Mouse (Mus musculus): ENCODE data around the gene Creb3l2. TPM values are rescaled to one million over a fixed set of nuclear protein-coding genes. Genes with fewer than 3 reads are reported as not detected.

Gene Creb3l2
- 33.5 and 36.3 TPM in 2 replicates for polyA plus RNA-seq (2016; fragmentation: Nextera tagmentation; extraction: Ambion mirVana)

DNA sequence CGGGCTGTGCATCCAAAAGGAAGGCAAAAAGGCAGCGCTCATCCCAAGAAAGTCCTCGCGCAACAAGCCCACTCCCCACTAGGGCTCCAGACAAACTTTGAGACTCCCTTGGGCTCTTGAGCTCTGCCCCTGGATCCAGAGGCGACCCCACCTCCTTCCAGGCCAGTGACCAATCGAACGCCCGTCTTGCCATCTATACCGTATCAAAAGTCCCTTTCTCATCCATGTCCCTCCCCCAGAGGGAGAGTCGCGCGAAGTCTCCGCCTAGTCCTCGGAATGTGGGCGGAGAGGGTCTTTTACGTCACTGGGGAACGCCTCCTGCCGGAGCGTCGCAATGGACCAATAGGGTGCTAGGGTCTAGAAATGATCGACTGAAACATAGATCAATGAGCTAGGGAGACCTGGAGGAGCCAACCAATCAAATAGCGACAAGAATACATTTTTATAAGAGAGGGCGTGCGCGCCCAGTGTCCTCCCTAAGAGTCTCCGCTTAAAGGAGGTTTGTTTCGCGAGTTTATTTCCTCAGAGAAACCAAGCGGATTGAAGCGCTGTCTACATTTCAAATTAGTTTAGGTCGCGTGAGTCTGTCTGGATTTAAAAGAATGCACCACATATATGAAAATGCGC lies at the start of gene Creb3l2:
Gene Creb3l2, minus strand, starts transcription at position 106 of the 627 bp plus-strand sequence.
- no peaks in the 10 kb centered on the region; the same call in 1 of the 2 replicates for H3K9me3 ChIP-seq
- peak within 1 kb of the TSS; percentile 96 for H3K4me3 ChIP-seq
- H3K27me3 ChIP-seq (ENCODE audit: insufficient read depth, poor library complexity, severe bottlenecking) = no peaks in the 10 kb centered on the region
- peak; percentile 99 for DNase-seq (ENCODE audit: low spot score)
- WGBS = under 1% methylated on average over 33 of the region's 33 CpGs
- H3K36me3 ChIP-seq = peaks cover 8% of the 10 kb centered on the region; the same call in 1 of the 2 replicates
- H3K27ac ChIP-seq = peak within 1 kb of the TSS; percentile 97
- peaks cover 33% of the 10 kb centered on the region for H3K4me1 ChIP-seq

DNA sequence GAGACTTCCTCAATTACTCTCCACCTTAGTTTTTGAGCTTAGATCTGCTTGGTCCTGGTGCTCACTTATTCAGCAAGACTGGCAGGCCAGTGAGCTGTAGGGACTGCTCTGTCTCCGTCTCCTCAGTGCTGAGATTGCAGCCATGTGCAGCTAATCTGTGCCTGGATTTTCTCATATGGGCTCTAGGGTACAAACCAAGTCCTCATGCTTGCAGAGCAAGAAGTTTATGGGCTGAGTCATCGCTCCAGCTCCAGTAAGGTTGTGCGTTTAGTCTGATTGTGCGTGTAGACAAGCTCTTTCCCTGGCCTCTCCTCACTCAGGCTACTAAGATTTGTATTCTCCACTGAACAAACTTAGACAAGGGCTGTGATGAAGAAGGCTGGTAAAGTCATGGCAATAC lies 44.6 kb upstream of the Creb3l2 start:
- H3K4me3 ChIP-seq = no peak overlapping the region
- DNase-seq (ENCODE audit: low spot score) = no peak
- WGBS = 60% methylated on average over 4 of the region's 4 CpGs

DNA sequence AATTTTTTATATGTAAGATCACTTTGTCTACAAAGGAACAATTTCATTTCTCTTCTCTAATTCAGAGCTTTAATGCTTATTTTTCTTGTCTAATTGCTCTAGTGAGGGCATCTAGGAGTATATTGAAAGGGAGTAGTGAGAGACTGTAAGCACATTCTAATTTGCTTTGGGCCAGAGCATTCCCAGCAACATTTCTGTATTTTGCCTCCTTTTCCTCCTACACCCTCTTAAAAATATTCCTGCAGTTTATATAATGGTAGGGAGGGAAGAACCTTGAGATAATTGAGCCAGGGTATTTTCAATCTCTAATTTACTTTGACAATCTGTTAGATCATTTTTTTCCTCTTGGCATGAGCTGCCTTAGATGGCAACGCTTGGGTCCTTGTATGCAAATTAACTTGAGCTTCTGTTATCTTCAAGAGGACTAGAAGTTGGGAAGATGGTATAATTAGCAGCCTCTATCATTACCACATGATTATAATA lies 42.7 kb upstream of the Creb3l2 start:
- Histone ChIP-seq H3K36me3 (no peaks in the 10 kb centered on the region), H3K27ac (no peak overlapping the region), H3K9me3 (no peaks in the 10 kb centered on the region), H3K4me1 (no peaks in the 10 kb centered on the region), H3K27me3 (ENCODE audit: insufficient read depth, poor library complexity, severe bottlenecking) (no peaks in the 10 kb centered on the region), H3K4me3 (no peak overlapping the region)
- no peak for DNase-seq (ENCODE audit: low spot score)
- WGBS = 59% methylated on average over 1 of the region's 1 CpGs

More for the DNA sequence above, 44.6 kb upstream of the Creb3l2 start:
- H3K27ac ChIP-seq = no peak overlapping the region
- H3K27me3 ChIP-seq (ENCODE audit: insufficient read depth, poor library complexity, severe bottlenecking) = no peaks in the 10 kb centered on the region
- no peaks in the 10 kb centered on the region for H3K4me1 ChIP-seq
- H3K36me3 ChIP-seq = no peaks in the 10 kb centered on the region
- H3K9me3 ChIP-seq = no peaks in the 10 kb centered on the region

DNA sequence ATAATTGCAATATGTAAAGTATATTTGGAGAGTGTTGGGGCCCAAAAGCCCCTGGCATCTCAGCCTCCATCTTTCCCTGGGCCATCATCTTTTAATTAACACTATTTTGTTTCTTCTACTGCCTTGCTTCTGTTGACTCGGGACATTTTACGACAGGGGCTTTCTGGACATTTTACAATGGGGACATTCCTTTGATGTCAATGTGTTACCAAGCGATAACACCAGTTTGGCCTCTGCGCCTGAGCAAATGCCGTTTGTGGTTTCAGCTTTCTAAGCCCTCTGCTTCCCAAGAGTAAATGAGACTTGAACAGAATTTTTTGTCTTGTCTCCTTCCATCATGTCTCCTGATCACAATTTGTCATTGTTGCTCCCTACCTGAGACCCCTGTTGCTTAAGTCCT lies 41.3 kb upstream of the Creb3l2 start:
- H3K27me3 ChIP-seq (ENCODE audit: insufficient read depth, poor library complexity, severe bottlenecking) = no peaks in the 10 kb centered on the region
- H3K4me1 ChIP-seq = no peaks in the 10 kb centered on the region
- 59% methylated on average over 5 of the region's 5 CpGs for WGBS
- DNase-seq (ENCODE audit: low spot score) = no peak
- H3K4me3 ChIP-seq = no peak overlapping the region
- H3K27ac ChIP-seq = no peak overlapping the region
- no peaks in the 10 kb centered on the region for H3K36me3 ChIP-seq
- H3K9me3 ChIP-seq = no peaks in the 10 kb centered on the region

DNA sequence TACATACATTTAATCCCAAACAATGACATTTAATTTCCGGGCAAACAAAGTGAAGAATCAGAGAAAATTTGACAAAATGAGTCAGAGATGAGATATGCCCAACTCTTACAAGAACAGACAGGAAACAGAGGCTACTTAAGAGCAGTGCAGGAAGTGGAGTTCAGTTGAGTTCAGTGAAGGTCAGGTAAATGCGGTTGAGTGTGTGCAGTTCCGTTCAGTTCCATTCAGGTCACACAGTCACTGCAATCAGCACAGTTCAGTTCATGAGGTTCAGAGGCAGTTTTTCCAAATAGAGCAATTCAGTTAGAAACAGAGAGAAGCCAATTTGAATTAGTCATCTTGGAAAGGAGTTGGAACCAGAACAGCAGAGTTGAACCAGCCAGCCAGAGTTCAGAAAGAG lies 39.2 kb upstream of the Creb3l2 start:
- DNase-seq (ENCODE audit: low spot score) = no peak
- Histone ChIP-seq H3K4me1 (no peaks in the 10 kb centered on the region), H3K4me3 (no peak overlapping the region), H3K27me3 (ENCODE audit: insufficient read depth, poor library complexity, severe bottlenecking) (no peaks in the 10 kb centered on the region), H3K27ac (no peak overlapping the region), H3K9me3 (no peaks in the 10 kb centered on the region), H3K36me3 (no peaks in the 10 kb centered on the region)
- 67% methylated on average over 3 of the region's 3 CpGs for WGBS

DNA sequence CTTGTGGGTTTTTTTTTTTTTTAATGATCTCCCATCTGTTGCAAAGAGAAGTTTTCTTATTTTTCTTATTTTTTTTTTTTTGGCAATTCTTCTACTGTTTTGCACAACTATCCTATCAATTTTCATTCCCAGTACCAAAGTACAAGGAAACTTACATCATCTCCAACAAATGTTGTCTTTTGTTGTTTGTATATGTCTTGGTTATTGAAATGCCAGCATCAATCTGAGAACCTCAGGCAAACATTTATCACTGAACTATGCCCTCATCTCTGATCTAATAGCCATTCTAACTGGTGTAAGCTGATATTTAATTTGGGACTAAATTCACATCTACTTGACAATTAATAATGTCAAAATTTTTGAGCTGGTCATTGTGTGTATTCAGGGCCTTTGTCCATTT lies 38.1 kb upstream of the Creb3l2 start:
- Histone ChIP-seq H3K4me3 (no peak overlapping the region), H3K27me3 (ENCODE audit: insufficient read depth, poor library complexity, severe bottlenecking) (no peaks in the 10 kb centered on the region), H3K4me1 (no peaks in the 10 kb centered on the region), H3K27ac (no peak overlapping the region), H3K9me3 (no peaks in the 10 kb centered on the region), H3K36me3 (no peaks in the 10 kb centered on the region)
- no peak for DNase-seq (ENCODE audit: low spot score)

DNA sequence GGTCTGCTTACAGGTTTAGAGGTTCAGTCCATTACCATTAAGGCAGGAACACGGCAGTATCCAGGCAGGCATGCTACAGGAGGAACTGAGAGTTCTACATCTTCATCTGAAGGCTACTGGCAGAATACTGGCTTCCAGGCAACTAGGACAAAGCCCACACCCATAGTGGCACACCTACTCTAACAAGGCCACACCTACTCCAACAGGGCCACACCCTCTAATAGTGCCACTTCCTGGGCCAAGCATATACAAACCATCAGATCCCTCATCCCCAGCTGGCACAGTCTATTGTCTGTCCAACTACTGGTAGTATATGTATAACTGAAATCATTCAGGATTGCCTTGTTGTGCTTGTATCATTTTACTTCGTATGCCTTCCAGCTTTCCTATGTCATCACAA lies 36.5 kb upstream of the Creb3l2 start:
- H3K36me3 ChIP-seq = no peaks in the 10 kb centered on the region
- H3K27me3 ChIP-seq (ENCODE audit: insufficient read depth, poor library complexity, severe bottlenecking) = no peaks in the 10 kb centered on the region
- DNase-seq (ENCODE audit: low spot score) = no peak
- H3K9me3 ChIP-seq = no peaks in the 10 kb centered on the region
- no peak overlapping the region for H3K27ac ChIP-seq
- H3K4me3 ChIP-seq = no peak overlapping the region
- 83% methylated on average over 2 of the region's 2 CpGs for WGBS
- no peaks in the 10 kb centered on the region for H3K4me1 ChIP-seq

DNA sequence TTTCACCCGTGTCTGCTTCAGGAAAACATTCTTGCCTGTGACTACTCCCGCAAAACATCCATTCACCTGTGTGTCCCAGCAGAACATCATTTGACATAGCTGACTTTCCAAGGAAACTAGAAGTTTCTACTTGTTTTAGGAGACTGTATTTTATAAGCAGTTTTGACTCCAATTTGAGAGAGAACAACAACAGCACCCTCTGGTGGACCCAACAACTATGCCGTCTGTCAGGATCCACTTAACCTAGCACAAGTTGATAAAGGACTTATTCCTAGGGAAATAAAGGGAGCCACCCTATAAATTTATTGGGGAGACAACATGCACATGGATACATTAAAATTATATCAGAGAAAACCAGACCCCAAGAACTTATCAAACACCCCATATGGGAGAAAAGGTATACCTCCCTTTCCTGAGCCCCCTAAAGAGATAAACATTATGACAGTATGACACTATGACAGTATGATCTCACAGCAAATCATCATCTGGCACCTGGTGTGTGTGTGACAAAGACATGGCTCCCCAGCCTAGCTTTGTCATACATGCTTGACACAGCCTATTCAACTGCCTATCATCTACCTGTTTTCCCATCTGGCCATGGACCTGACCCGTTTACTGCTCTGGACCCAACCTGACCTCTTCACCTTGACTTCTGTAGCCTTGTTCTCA lies 31.9 kb upstream of the Creb3l2 start:
- DNase-seq (ENCODE audit: low spot score) = no peak
- Histone ChIP-seq H3K27ac (no peak overlapping the region), H3K4me3 (no peak overlapping the region), H3K36me3 (no peaks in the 10 kb centered on the region), H3K9me3 (no peaks in the 10 kb centered on the region), H3K4me1 (no peaks in the 10 kb centered on the region), H3K27me3 (ENCODE audit: insufficient read depth, poor library complexity, severe bottlenecking) (no peaks in the 10 kb centered on the region)
- 76% methylated on average over 4 of the region's 4 CpGs for WGBS

DNA sequence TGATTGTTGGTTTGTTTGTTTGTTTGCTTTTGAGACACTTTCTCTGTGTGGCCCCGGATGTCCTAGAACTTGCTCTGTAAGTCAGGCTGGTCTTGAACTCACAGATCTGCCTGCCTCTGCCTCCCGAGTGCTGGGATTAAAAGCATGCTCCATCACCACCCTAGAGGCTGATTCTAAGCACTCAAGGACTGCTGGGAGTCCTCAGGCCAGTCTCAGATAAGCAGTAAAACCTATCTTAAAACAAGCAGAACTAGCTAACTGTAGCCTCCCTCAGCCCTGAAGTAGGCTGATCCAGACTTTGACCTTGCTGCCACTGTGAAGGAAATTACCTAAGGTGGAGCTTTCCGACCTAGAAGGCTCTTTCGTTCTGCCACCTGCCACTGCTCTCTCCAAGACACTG lies 28.3 kb upstream of the Creb3l2 start:
- H3K36me3 ChIP-seq = no peaks in the 10 kb centered on the region
- no peaks in the 10 kb centered on the region for H3K9me3 ChIP-seq
- no peak overlapping the region for H3K27ac ChIP-seq
- H3K4me3 ChIP-seq = no peak overlapping the region
- no peaks in the 10 kb centered on the region for H3K4me1 ChIP-seq
- WGBS = 67% methylated on average over 4 of the region's 4 CpGs
- no peaks in the 10 kb centered on the region for H3K27me3 ChIP-seq (ENCODE audit: insufficient read depth, poor library complexity, severe bottlenecking)
- DNase-seq (ENCODE audit: low spot score) = no peak

DNA sequence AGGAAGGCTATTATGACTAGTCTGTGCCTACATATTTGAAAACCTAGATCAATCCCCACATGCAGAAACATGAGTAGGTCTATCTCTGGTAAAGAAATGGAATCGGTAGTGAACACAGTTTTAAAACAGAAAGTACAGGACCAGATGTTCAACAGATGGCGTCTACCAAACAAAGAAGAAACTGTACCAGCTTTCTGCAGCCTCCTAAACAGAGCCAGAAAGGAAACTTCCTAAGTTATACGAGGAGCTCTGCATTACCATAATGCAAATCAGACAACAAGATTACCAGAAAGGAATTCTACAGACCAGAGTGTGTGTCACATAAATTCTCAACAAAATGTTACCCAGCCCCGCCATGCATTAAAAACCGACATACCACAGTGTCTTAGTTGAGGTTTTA lies 23.9 kb upstream of the Creb3l2 start:
- DNase-seq (ENCODE audit: low spot score) = no peak
- Histone ChIP-seq H3K9me3 (no peaks in the 10 kb centered on the region), H3K27ac (no peak overlapping the region), H3K4me3 (no peak overlapping the region), H3K36me3 (no peaks in the 10 kb centered on the region), H3K4me1 (0 out of 2 replicates have a peak, but pooled peaks cover 3% of the 10 kb centered on the region), H3K27me3 (ENCODE audit: insufficient read depth, poor library complexity, severe bottlenecking) (0 out of 2 replicates have a peak, but pooled peaks cover 7% of the 10 kb centered on the region)
- 74% methylated on average over 5 of the region's 5 CpGs for WGBS

DNA sequence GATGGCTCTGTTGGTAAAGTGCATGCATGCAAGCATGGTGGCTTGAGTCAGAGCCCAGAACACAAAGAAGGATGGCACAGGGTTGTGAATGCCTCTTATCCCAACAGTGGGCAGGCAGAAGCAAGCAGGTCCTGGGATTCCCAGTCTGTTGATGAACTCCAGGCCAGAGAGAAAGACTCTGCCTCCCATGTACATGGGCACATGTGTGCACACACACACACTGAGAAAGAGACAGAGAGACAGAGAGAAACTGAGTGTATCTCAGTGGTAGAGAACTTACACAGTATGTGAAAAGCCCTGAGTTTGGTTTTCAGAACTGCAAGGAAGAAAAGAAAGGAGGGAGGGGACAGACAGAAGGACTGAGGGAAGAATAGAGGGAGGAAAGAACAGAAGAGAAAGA lies 23.4 kb upstream of the Creb3l2 start:
- Histone ChIP-seq H3K27me3 (ENCODE audit: insufficient read depth, poor library complexity, severe bottlenecking) (0 out of 2 replicates have a peak, but pooled peaks cover 7% of the 10 kb centered on the region), H3K9me3 (no peaks in the 10 kb centered on the region), H3K4me3 (no peak overlapping the region), H3K4me1 (0 out of 2 replicates have a peak, but pooled peaks cover 3% of the 10 kb centered on the region), H3K36me3 (no peaks in the 10 kb centered on the region), H3K27ac (no peak overlapping the region)
- DNase-seq (ENCODE audit: low spot score) = no peak

DNA sequence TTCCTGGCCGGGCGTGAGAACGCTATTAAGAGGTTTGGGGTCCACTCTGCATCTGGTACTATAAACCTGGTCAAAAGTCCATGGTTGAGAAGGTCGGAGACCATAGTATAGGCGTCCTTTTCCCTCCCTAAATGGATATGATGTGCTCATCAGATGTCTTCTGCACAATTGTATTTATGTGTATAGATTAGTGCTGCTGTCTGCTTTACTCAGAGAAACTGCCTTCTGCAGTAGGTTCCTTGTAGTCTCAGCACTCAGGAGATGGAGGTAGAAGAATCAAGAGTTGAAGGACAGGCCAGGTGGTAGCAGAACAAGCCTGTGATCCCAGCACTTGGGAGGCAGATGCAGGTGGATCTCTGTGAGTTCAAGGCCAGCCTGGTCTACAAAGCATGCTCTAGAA lies 22.6 kb upstream of the Creb3l2 start:
- H3K27ac ChIP-seq = peak overlapping the region; percentile 49
- DNase-seq (ENCODE audit: low spot score) = no peak
- H3K36me3 ChIP-seq = no peaks in the 10 kb centered on the region

More for the DNA sequence above, 22.6 kb upstream of the Creb3l2 start:
- H3K9me3 ChIP-seq = no peaks in the 10 kb centered on the region
- H3K4me3 ChIP-seq = peak overlapping the region; percentile 58
- 0 out of 2 replicates have a peak, but pooled peaks cover 3% of the 10 kb centered on the region for H3K4me1 ChIP-seq
- WGBS = 7% methylated on average over 5 of the region's 5 CpGs
- 0 out of 2 replicates have a peak, but pooled peaks cover 7% of the 10 kb centered on the region for H3K27me3 ChIP-seq (ENCODE audit: insufficient read depth, poor library complexity, severe bottlenecking)
